Mouse (Mus musculus) hindbrain, embryonic 14.5 days (tissue): ENCODE results near the gene Gfod1. TPM values are rescaled to one million over a fixed set of nuclear protein-coding genes. Genes with fewer than 3 reads are reported as not detected.
A peak's percentile ranks its signal among the peaks of the same experiment; 100 is the strongest.

Source experiments
- ATAC-seq: fragments of 200-750 bp; cut with Nextera tagmentation; 2 replicates; pipeline ENCODE4 v1.8.0; 2017; ENCODE audit warnings: moderate number of reproducible peaks, mild to moderate bottlenecking, moderate TSS enrichment, moderate library complexity; ENCODE audit not compliant: low FRiP score
- DNase-seq: peaks from one replicate; pipeline ENCODE4 v3.0.0-alpha.2; 2015; ENCODE audit warnings: low spot score
- H3K27ac ChIP-seq: fragments of 300-500 bp; sonication (generic); 2 replicates; pipeline ENCODE4 v1.5.1; 2014; ENCODE audit warnings: mild to moderate bottlenecking, moderate library complexity
- H3K27me3 ChIP-seq: fragments of 300-500 bp; sonication (generic); 2 replicates; pipeline ENCODE4 v1.6.1; 2014; ENCODE audit warnings: mild to moderate bottlenecking, low read length, mixed read lengths; ENCODE audit not compliant: control insufficient read depth, insufficient read depth
- H3K36me3 ChIP-seq: fragments of 300-500 bp; sonication (generic); replicated peaks from 2 replicates; pipeline ENCODE4 v1.6.1; 2014; ENCODE audit not compliant: control insufficient read depth, insufficient read depth
- H3K4me1 ChIP-seq: fragments of 300-500 bp; sonication (generic); replicated peaks from 2 replicates; pipeline ENCODE4 v1.6.1; 2014; ENCODE audit warnings: antibody characterized with exemption, low read length, mixed read lengths; ENCODE audit not compliant: control insufficient read depth, insufficient read depth
- H3K4me2 ChIP-seq: fragments of 300-500 bp; sonication (generic); replicated peaks from 2 replicates; pipeline ENCODE4 v1.6.1; 2014; ENCODE audit warnings: mild to moderate bottlenecking, moderate library complexity
- H3K4me3 ChIP-seq: fragments of 300-500 bp; sonication (generic); replicated peaks from 2 replicates; pipeline ENCODE4 v1.5.1; 2014; ENCODE audit warnings: mild to moderate bottlenecking, low read length
- H3K9ac ChIP-seq: fragments of 300-500 bp; sonication (generic); 2 replicates; pipeline ENCODE4 v1.6.1; 2014
- H3K9me3 ChIP-seq: fragments of 300-500 bp; sonication (generic); 2 replicates; pipeline ENCODE4 v1.6.1; 2016; ENCODE audit warnings: low read length; ENCODE audit not compliant: control insufficient read depth
- WGBS: fragments of 180-500 bp; shearing (Covaris S2); extraction: QIAGEN DNeasy Blood & Tissue Kit; methylation state at CpG from one replicate; pipeline ENCODE4 v1.1.7; 2014; 5-methylcytosine and 5-hydroxymethylcytosine counted together
- polyA plus RNA-seq: library from polyadenylated mRNA; unstranded; fragments of >200 nt; fragmentation: Nextera tagmentation; extraction: Ambion mirVana; gene quantifications from 2 replicates; pipeline ENCODE4 v1.2.1, GENCODE M21; 2014

Gene Gfod1
- polyA plus RNA-seq, 1 experiment from 2014 or later = 3.7 TPM

GRCm38 (mm10) chr13:43199749-43200148 is 104.2 kb downstream of the Gfod1 start:
- Histone ChIP-seq H3K36me3 (no peaks in the 10 kb centered on the region; the same call in 1 of the 2 replicates), H3K27me3 (no peaks in the 10 kb centered on the region), H3K9ac (no peak overlapping the region), H3K4me2 (no peak overlapping the region), H3K4me3 (no peak overlapping the region), H3K27ac (no peak overlapping the region), H3K4me1 (no peaks in the 10 kb centered on the region), H3K9me3 (no peaks in the 10 kb centered on the region)
- 75% methylated on average over 5 of the region's 5 CpGs for WGBS
- no peak for DNase-seq
- no peak for ATAC-seq

GRCm38 (mm10) chr13:43199282-43199681 is 104.7 kb downstream of the Gfod1 start:
- Histone ChIP-seq H3K9ac (no peak overlapping the region), H3K4me2 (no peak overlapping the region), H3K27me3 (no peaks in the 10 kb centered on the region), H3K27ac (no peak overlapping the region), H3K36me3 (no peaks in the 10 kb centered on the region; the same call in 1 of the 2 replicates), H3K4me1 (no peaks in the 10 kb centered on the region), H3K9me3 (no peaks in the 10 kb centered on the region), H3K4me3 (no peak overlapping the region)
- 88% methylated on average over 7 of the region's 7 CpGs for WGBS
- no peak for ATAC-seq
- no peak for DNase-seq

- WGBS = 60% methylated on average over 6 of the region's 6 CpGs
- no peak overlapping the region for H3K4me3 ChIP-seq
- no peak overlapping the region for H3K9ac ChIP-seq
- H3K27me3 ChIP-seq = no peaks in the 10 kb centered on the region
- DNase-seq (no peak), ATAC-seq (no peak)
- H3K9me3 ChIP-seq = no peaks in the 10 kb centered on the region
- no peak overlapping the region for H3K27ac ChIP-seq
- H3K36me3 ChIP-seq = no peaks in the 10 kb centered on the region; the same call in 1 of the 2 replicates
- H3K4me1 ChIP-seq = no peaks in the 10 kb centered on the region
- H3K4me2 ChIP-seq = no peak overlapping the region
Measured at GRCm38 (mm10) chr13:43197187-43197586, 106.8 kb downstream of the Gfod1 start.

GRCm38 (mm10) chr13:43196000-43196399 is 108.0 kb downstream of the Gfod1 start:
- Histone ChIP-seq H3K4me1 (no peaks in the 10 kb centered on the region), H3K27ac (no peak overlapping the region), H3K27me3 (no peaks in the 10 kb centered on the region), H3K9ac (no peak overlapping the region), H3K36me3 (no peaks in the 10 kb centered on the region; the same call in 1 of the 2 replicates), H3K9me3 (no peaks in the 10 kb centered on the region), H3K4me2 (no peak overlapping the region), H3K4me3 (no peak overlapping the region)
- 71% methylated on average over 7 of the region's 7 CpGs for WGBS
- ATAC-seq = no peak
- no peak for DNase-seq

GRCm38 (mm10) chr13:43193932-43194331 is 110.0 kb downstream of the Gfod1 start:
- Histone ChIP-seq H3K9ac (no peak overlapping the region), H3K27ac (no peak overlapping the region), H3K36me3 (no peaks in the 10 kb centered on the region), H3K4me2 (no peak overlapping the region), H3K9me3 (no peaks in the 10 kb centered on the region), H3K4me1 (no peaks in the 10 kb centered on the region), H3K4me3 (no peak overlapping the region), H3K27me3 (no peaks in the 10 kb centered on the region)
- DNase-seq (no peak), ATAC-seq (no peak)
- WGBS = 92% methylated on average over 8 of the region's 8 CpGs

- Histone ChIP-seq H3K4me3 (no peak overlapping the region), H3K9me3 (0 out of 2 replicates have a peak, but pooled peaks cover 3% of the 10 kb centered on the region), H3K4me2 (no peak overlapping the region), H3K9ac (no peak overlapping the region), H3K27me3 (no peaks in the 10 kb centered on the region), H3K27ac (no peak overlapping the region), H3K4me1 (no peaks in the 10 kb centered on the region), H3K36me3 (no peaks in the 10 kb centered on the region)
- WGBS = 74% methylated on average over 7 of the region's 7 CpGs
- no peak for ATAC-seq
- no peak for DNase-seq
Measured at GRCm38 (mm10) chr13:43193266-43193665, 110.7 kb downstream of the Gfod1 start.

- no peaks in the 10 kb centered on the region for H3K27me3 ChIP-seq
- 0 out of 2 replicates have a peak, but pooled peaks cover 5% of the 10 kb centered on the region for H3K9me3 ChIP-seq
- WGBS = 13% methylated on average over 14 of the region's 14 CpGs
- H3K9ac ChIP-seq = 0 out of 2 replicates have a peak overlapping the region, but pooled peaks have one; percentile 8
- H3K27ac ChIP-seq = no peak overlapping the region
- H3K36me3 ChIP-seq = no peaks in the 10 kb centered on the region
- H3K4me3 ChIP-seq = no peak overlapping the region
- H3K4me2 ChIP-seq = peak overlapping the region; percentile 25; the same call in 1 of the 2 replicates
- no peaks in the 10 kb centered on the region for H3K4me1 ChIP-seq
- DNase-seq (no peak), ATAC-seq (no peak)
Measured at GRCm38 (mm10) chr13:43191741-43192192, 112.2 kb downstream of the Gfod1 start.

- no peak overlapping the region for H3K4me3 ChIP-seq
- no peaks in the 10 kb centered on the region for H3K27me3 ChIP-seq
- ATAC-seq (no peak), DNase-seq (no peak)
- H3K4me2 ChIP-seq = peak overlapping the region; percentile 25; the same call in 1 of the 2 replicates
- H3K4me1 ChIP-seq = no peaks in the 10 kb centered on the region
- H3K9me3 ChIP-seq = 0 out of 2 replicates have a peak, but pooled peaks cover 5% of the 10 kb centered on the region
- 18% methylated on average over 2 of the region's 2 CpGs for WGBS
- H3K36me3 ChIP-seq = no peaks in the 10 kb centered on the region
- H3K27ac ChIP-seq = no peak overlapping the region
- H3K9ac ChIP-seq = no peak overlapping the region
Measured at GRCm38 (mm10) chr13:43191290-43191689, 112.7 kb downstream of the Gfod1 start.

GRCm38 (mm10) chr13:43187736-43188135 is 116.2 kb downstream of the Gfod1 start:
- no peaks in the 10 kb centered on the region; the same call in 1 of the 2 replicates for H3K4me1 ChIP-seq
- H3K9ac ChIP-seq = no peak overlapping the region
- WGBS = 97% methylated on average over 4 of the region's 4 CpGs
- H3K27me3 ChIP-seq = no peaks in the 10 kb centered on the region
- H3K36me3 ChIP-seq = no peaks in the 10 kb centered on the region
- H3K9me3 ChIP-seq = 0 out of 2 replicates have a peak, but pooled peaks cover 5% of the 10 kb centered on the region
- H3K27ac ChIP-seq = no peak overlapping the region
- DNase-seq (no peak), ATAC-seq (no peak)
- H3K4me3 ChIP-seq = no peak overlapping the region
- no peak overlapping the region for H3K4me2 ChIP-seq
